In genomic region chr4:126732531-126733380, GRCm38 (mm10) we compare ENCODE assay signal across 11 mouse cellular contexts. TPM values are rescaled to one million over a fixed set of nuclear protein-coding genes. Genes with fewer than 3 reads are reported as not detected.
DNase-seq lines count a peak whose midpoint lies in the region; ATAC-seq and TF ChIP-seq lines count a peak whose summit lies in the region.
"Had no signal": no experiment of that assay in that cellular context is flagged by ENCODE, and none has a peak within 500 bp of the region (broad histone marks: within the 10 kb centered on the region; RNA-seq: fewer than 3 reads in every experiment).

No protein-coding gene starts in this region.

- TF ChIP-seq CTCF in hindbrain, postnatal 0 days (IDR thresholded peaks at IDR 0.05; ENCODE audit: low read depth), result no peak

- H3K27ac ChIP-seq in hindbrain, embryonic 10.5 days, result no peak overlapping the region
- no peak overlapping the region for H3K27ac ChIP-seq in hindbrain, postnatal 0 days
- no peak overlapping the region for H3K27ac ChIP-seq in embryonic facial prominence, embryonic 13.5 days
- H3K27ac ChIP-seq in hindbrain, embryonic 15.5 days (replicated peaks), result no peak overlapping the region
- H3K27ac ChIP-seq in midbrain, embryonic 15.5 days, result no peak overlapping the region

- ATAC-seq in hindbrain, postnatal 0 days, result no peak
- no peak for ATAC-seq in embryonic facial prominence, embryonic 13.5 days (ENCODE audit: insufficient number of reproducible peaks, insufficient read depth, low FRiP score, low TSS enrichment, low read depth)
- no peak for ATAC-seq in hindbrain, embryonic 15.5 days (ENCODE audit: low FRiP score, low read depth)
- no peak for ATAC-seq in midbrain, embryonic 15.5 days (replicated peaks)

- 4% methylated on average over 26 of the region's 26 CpGs for WGBS in hindbrain, embryonic 10.5 days
- 4% methylated on average over 26 of the region's 26 CpGs for WGBS in hindbrain, postnatal 0 days
- WGBS in embryonic facial prominence, embryonic 13.5 days, result 4% methylated on average over 26 of the region's 26 CpGs
- WGBS in hindbrain, embryonic 15.5 days, result 4% methylated on average over 26 of the region's 26 CpGs
- WGBS in midbrain, embryonic 15.5 days, result 2% methylated on average over 26 of the region's 26 CpGs

- H3K9ac ChIP-seq in hindbrain, postnatal 0 days (replicated peaks; ENCODE audit: low read length), result no peak overlapping the region
- H3K9ac ChIP-seq in embryonic facial prominence, embryonic 13.5 days, result no peak overlapping the region
- no peak overlapping the region for H3K9ac ChIP-seq in hindbrain, embryonic 15.5 days
- no peak overlapping the region for H3K9ac ChIP-seq in midbrain, embryonic 15.5 days

- H3K9me3 ChIP-seq in hindbrain, embryonic 10.5 days, result no peaks in the 10 kb centered on the region
- H3K9me3 ChIP-seq in hindbrain, postnatal 0 days (ENCODE audit: low read length), result no peaks in the 10 kb centered on the region
- H3K9me3 ChIP-seq in embryonic facial prominence, embryonic 13.5 days, result no peaks in the 10 kb centered on the region
- no peaks in the 10 kb centered on the region for H3K9me3 ChIP-seq in hindbrain, embryonic 15.5 days
- no peaks in the 10 kb centered on the region for H3K9me3 ChIP-seq in midbrain, embryonic 15.5 days

- H3K36me3 ChIP-seq in hindbrain, embryonic 10.5 days, result no peaks in the 10 kb centered on the region
- no peaks in the 10 kb centered on the region for H3K36me3 ChIP-seq in hindbrain, postnatal 0 days (ENCODE audit: insufficient read depth, low read length)
- no peaks in the 10 kb centered on the region for H3K36me3 ChIP-seq in embryonic facial prominence, embryonic 13.5 days
- H3K36me3 ChIP-seq in hindbrain, embryonic 15.5 days, result no peaks in the 10 kb centered on the region
- H3K36me3 ChIP-seq in midbrain, embryonic 15.5 days (replicated peaks), result no peaks in the 10 kb centered on the region

- H3K4me1 ChIP-seq in hindbrain, embryonic 10.5 days (replicated peaks), result peaks cover 33% of the 10 kb centered on the region
- H3K4me1 ChIP-seq in hindbrain, postnatal 0 days (ENCODE audit: insufficient read depth, low read length), result no peaks in the 10 kb centered on the region
- peaks cover 30% of the 10 kb centered on the region for H3K4me1 ChIP-seq in embryonic facial prominence, embryonic 13.5 days
- H3K4me1 ChIP-seq in hindbrain, embryonic 15.5 days (replicated peaks), result peaks cover 14% of the 10 kb centered on the region
- H3K4me1 ChIP-seq in midbrain, embryonic 15.5 days, result peaks cover 24% of the 10 kb centered on the region

- H3K4me3 ChIP-seq in hindbrain, embryonic 10.5 days, result peak overlapping the region; percentile 36
- no peak overlapping the region for H3K4me3 ChIP-seq in hindbrain, postnatal 0 days (ENCODE audit: low read length)
- H3K4me3 ChIP-seq in embryonic facial prominence, embryonic 13.5 days, result peak overlapping the region; percentile 20
- H3K4me3 ChIP-seq in hindbrain, embryonic 15.5 days, result no peak overlapping the region
- no peak overlapping the region for H3K4me3 ChIP-seq in midbrain, embryonic 15.5 days

- DNase-seq in hindbrain, embryonic 10.5 days (ENCODE audit: low spot score), result peak; percentile 44
- DNase-seq in hindbrain, postnatal 0 days (ENCODE audit: low spot score), result no peak
- no peak for DNase-seq in thymus, postnatal 25 days
- no peak for DNase-seq in cerebellum, adult 11-12 months
- DNase-seq: gastrocnemius, postnatal 36 days; layer of hippocampus, adult 9-11 months; lung, postnatal 4 days had no signal

- peaks cover 93% of the 10 kb centered on the region for H3K27me3 ChIP-seq in hindbrain, embryonic 10.5 days (ENCODE audit: insufficient read depth, poor library complexity, severe bottlenecking)
- H3K27me3 ChIP-seq in hindbrain, postnatal 0 days (ENCODE audit: insufficient read depth, low read length), result peaks cover 69% of the 10 kb centered on the region
- peaks cover 85% of the 10 kb centered on the region for H3K27me3 ChIP-seq in embryonic facial prominence, embryonic 13.5 days
- H3K27me3 ChIP-seq in hindbrain, embryonic 15.5 days, result peaks cover 84% of the 10 kb centered on the region
- peaks cover 82% of the 10 kb centered on the region for H3K27me3 ChIP-seq in midbrain, embryonic 15.5 days (replicated peaks)

- no peak overlapping the region for H3K4me2 ChIP-seq in hindbrain, postnatal 0 days (ENCODE audit: low read depth, low read length)
- peak overlapping the region; percentile 41 for H3K4me2 ChIP-seq in embryonic facial prominence, embryonic 13.5 days
- peak overlapping the region; percentile 8 for H3K4me2 ChIP-seq in hindbrain, embryonic 15.5 days
- peak overlapping the region; percentile 33 for H3K4me2 ChIP-seq in midbrain, embryonic 15.5 days

RNA-seq across cellular contexts. Expression of gene Tfap2e, which starts 3.3 kb away (rescaled TPM):
- 0.73 and 1.8 TPM in 2 replicates for polyA plus RNA-seq in hindbrain, embryonic 10.5 days (2016; fragmentation: Nextera tagmentation; extraction: Ambion mirVana)
- not detected in 2 replicates for total RNA-seq in hindbrain, postnatal 0 days (2014; rRNA removed)
- polyA plus RNA-seq in hindbrain, postnatal 0 days (2015; fragmentation: Nextera tagmentation; extraction: Ambion mirVana), result 0.15 and 0.16 TPM in 2 replicates
- polyA plus RNA-seq in embryonic facial prominence, embryonic 13.5 days (2015; fragmentation: Nextera tagmentation; extraction: Ambion mirVana), result 0.17 TPM in 1 of 2 replicates, not detected in the other
- 0.32 and 0.51 TPM in 2 replicates for polyA plus RNA-seq in hindbrain, embryonic 15.5 days (2015; fragmentation: Nextera tagmentation; extraction: Ambion mirVana)
- 0.79 and 0.93 TPM in 2 replicates for polyA plus RNA-seq in midbrain, embryonic 15.5 days (2015; fragmentation: Nextera tagmentation; extraction: Ambion mirVana)
- total RNA-seq: common myeloid progenitor, adult 5-6 weeks; gastrocnemius, postnatal 36 days had no signal

RNA-seq across cellular contexts. Expression of gene Ncdn, which starts 20.5 kb away (rescaled TPM):
- 35.6 and 49.1 TPM in 2 replicates for polyA plus RNA-seq in hindbrain, embryonic 10.5 days (2016; fragmentation: Nextera tagmentation; extraction: Ambion mirVana)
- total RNA-seq in hindbrain, postnatal 0 days (2014; rRNA removed), result 380 and 389 TPM in 2 replicates
- polyA plus RNA-seq in hindbrain, postnatal 0 days (2015; fragmentation: Nextera tagmentation; extraction: Ambion mirVana), result 149 and 158 TPM in 2 replicates
- 29.5 and 30.7 TPM in 2 replicates for polyA plus RNA-seq in embryonic facial prominence, embryonic 13.5 days (2015; fragmentation: Nextera tagmentation; extraction: Ambion mirVana)
- polyA plus RNA-seq in hindbrain, embryonic 15.5 days (2015; fragmentation: Nextera tagmentation; extraction: Ambion mirVana), result 130 and 146 TPM in 2 replicates
- polyA plus RNA-seq in midbrain, embryonic 15.5 days (2015; fragmentation: Nextera tagmentation; extraction: Ambion mirVana), result 133 TPM in 2 replicates

RNA-seq across cellular contexts. Expression of gene AU040320, which starts 20.6 kb away (rescaled TPM):
- polyA plus RNA-seq in hindbrain, embryonic 10.5 days (2016; fragmentation: Nextera tagmentation; extraction: Ambion mirVana), result 25.3 and 31.4 TPM in 2 replicates
- 43.9 and 45.4 TPM in 2 replicates for total RNA-seq in hindbrain, postnatal 0 days (2014; rRNA removed)
- 30.5 and 33.6 TPM in 2 replicates for polyA plus RNA-seq in hindbrain, postnatal 0 days (2015; fragmentation: Nextera tagmentation; extraction: Ambion mirVana)
- polyA plus RNA-seq in embryonic facial prominence, embryonic 13.5 days (2015; fragmentation: Nextera tagmentation; extraction: Ambion mirVana), result 15.9 and 17.4 TPM in 2 replicates
- 39.5 and 41.4 TPM in 2 replicates for polyA plus RNA-seq in hindbrain, embryonic 15.5 days (2015; fragmentation: Nextera tagmentation; extraction: Ambion mirVana)
- polyA plus RNA-seq in midbrain, embryonic 15.5 days (2015; fragmentation: Nextera tagmentation; extraction: Ambion mirVana), result 40.5 and 41.4 TPM in 2 replicates

RNA-seq across cellular contexts. Expression of gene Psmb2, which starts 55.3 kb away (rescaled TPM):
- 581 and 598 TPM in 2 replicates for polyA plus RNA-seq in hindbrain, embryonic 10.5 days (2016; fragmentation: Nextera tagmentation; extraction: Ambion mirVana)
- total RNA-seq in hindbrain, postnatal 0 days (2014; rRNA removed), result 164 and 207 TPM in 2 replicates
- 465 and 473 TPM in 2 replicates for polyA plus RNA-seq in hindbrain, postnatal 0 days (2015; fragmentation: Nextera tagmentation; extraction: Ambion mirVana)
- polyA plus RNA-seq in embryonic facial prominence, embryonic 13.5 days (2015; fragmentation: Nextera tagmentation; extraction: Ambion mirVana), result 477 and 482 TPM in 2 replicates
- polyA plus RNA-seq in hindbrain, embryonic 15.5 days (2015; fragmentation: Nextera tagmentation; extraction: Ambion mirVana), result 400 and 413 TPM in 2 replicates
- polyA plus RNA-seq in midbrain, embryonic 15.5 days (2015; fragmentation: Nextera tagmentation; extraction: Ambion mirVana), result 383 and 406 TPM in 2 replicates

Comparison
In these comparisons a context has a peak if more than half of its experiments do, and no peak if none do; other contexts are left out.
1. H3K4me3 ChIP-seq: peak in hindbrain, embryonic 10.5 days (single experiment) and embryonic facial prominence, embryonic 13.5 days (single experiment); none in hindbrain, postnatal 0 days (single experiment), hindbrain, embryonic 15.5 days (single experiment) and midbrain, embryonic 15.5 days (single experiment).